Mouse (Mus musculus) heart, adult 2 months (tissue): ENCODE measurements around the gene Mgea5. TPM values are rescaled to one million over a fixed set of nuclear protein-coding genes. Genes with fewer than 3 reads are reported as not detected.

Source experiments
- DNase-seq, 2 experiments: peaks; one replicate each; pipeline ENCODE4 v3.0.0; 2021
- H3K27ac ChIP-seq: fragments of 200-600 bp; 2 replicates; pipeline ENCODE4 v1.8.1; 2022
- H3K27me3 ChIP-seq: fragments of 200-500 bp; 2 replicates; pipeline ENCODE4 v1.6.1; 2012; ENCODE audit warnings: mild to moderate bottlenecking, low read length, inconsistent platforms, mixed read lengths; ENCODE audit not compliant: control insufficient read depth, insufficient read depth
- H3K36me3 ChIP-seq: fragments of 200-500 bp; 2 replicates; pipeline ENCODE4 v1.6.1; 2012; ENCODE audit warnings: low read length, inconsistent platforms; ENCODE audit not compliant: control insufficient read depth, insufficient read depth
- H3K4me1 ChIP-seq: fragments of 200-500 bp; 2 replicates; pipeline ENCODE4 v1.6.1; 2011; ENCODE audit warnings: low read length; ENCODE audit not compliant: control insufficient read depth, insufficient read depth
- H3K4me3 ChIP-seq: fragments of 200-600 bp; 2 replicates; pipeline ENCODE4 v1.8.1; 2022
- H3K79me2 ChIP-seq: fragments of 200-500 bp; replicated peaks from 2 replicates; pipeline ENCODE4 v1.6.1; 2012; ENCODE audit warnings: mild to moderate bottlenecking, inconsistent platforms, low read length, moderate library complexity, mixed read lengths; ENCODE audit not compliant: control insufficient read depth, insufficient read depth
- H3K9ac ChIP-seq: fragments of 200-500 bp; 2 replicates; pipeline ENCODE4 v1.6.1; 2012; ENCODE audit warnings: low read depth, mild to moderate bottlenecking, control low read depth, inconsistent platforms, low read length, mixed read lengths
- CTCF ChIP-seq: fragments of 200-600 bp; IDR thresholded peaks from 2 replicates; pipeline ENCODE4 v1.8.1; 2022; ENCODE audit warnings: antibody characterized with exemption, mild to moderate bottlenecking, moderate library complexity
- EP300 ChIP-seq: fragments of 200-500 bp; IDR thresholded peaks from 2 replicates; pipeline ENCODE4 v1.6.1; 2011; ENCODE audit warnings: low read depth, low read length, control low read depth; ENCODE audit not compliant: insufficient read depth
- POLR2A ChIP-seq: fragments of 200-500 bp; IDR thresholded peaks from 2 replicates; pipeline ENCODE4 v1.6.1; 2011; ENCODE audit warnings: mild to moderate bottlenecking, low read depth, low read length, control low read depth; ENCODE audit not compliant: insufficient read depth
- WGBS: fragments of 180-500 bp; shearing (Covaris S2); methylation state at CpG from one replicate; pipeline ENCODE4 v1.1.7; 2018; 5-methylcytosine and 5-hydroxymethylcytosine counted together
- intact Hi-C: fragments of 180-260 bp; cut with DNase I; formaldehyde crosslinking; loops from one replicate; pipeline ENCODE4 v1.15.1; 2025
- polyA plus RNA-seq: library from polyadenylated mRNA; depleted of rRNA; stranded (reverse); fragments of >200 nt; gene quantifications from 2 replicates; pipeline ENCODE4 v1.2.3, GENCODE M21; 2012
- total RNA-seq, 2 experiments: library from RNA; stranded (reverse); gene quantifications; 2 replicates each; pipeline ENCODE4 v1.2.3; 2021

Gene Mgea5
- total and polyA plus RNA-seq, 3 experiments, result 22.4 to 81.9 (median 70.8) TPM

GRCm38 (mm10) chr19:45745344-45746152 is 38.1 kb downstream of the Mgea5 start:
- intact Hi-C loops, result loop anchor here (1.0 to 5.0 kb wide), 3 partner anchors 88 to 525 kb away; no protein-coding TSS in a partner anchor

GRCm38 (mm10) chr19:45743619-45744018 is 40.0 kb downstream of the Mgea5 start:
- Histone ChIP-seq H3K4me1 (peaks cover 8% of the 10 kb centered on the region), H3K4me3 (no peak overlapping the region), H3K36me3 (no peaks in the 10 kb centered on the region), H3K79me2 (no peaks in the 10 kb centered on the region), H3K27ac (no peak overlapping the region), H3K9ac (no peak overlapping the region), H3K27me3 (peaks cover 18% of the 10 kb centered on the region)
- DNase-seq, result no peak
- intact Hi-C loops, result no loop called here
- TF ChIP-seq CTCF (no peak), EP300 (no peak), POLR2A (no peak)
- WGBS, result 59% methylated on average over 7 of the region's 7 CpGs

More at GRCm38 (mm10) chr19:45745344-45746152, 38.1 kb downstream of the Mgea5 start:
- Histone ChIP-seq H3K27me3 (peaks cover 18% of the 10 kb centered on the region), H3K79me2 (no peaks in the 10 kb centered on the region), H3K4me1 (peaks cover 9% of the 10 kb centered on the region), H3K4me3 (peak overlapping the region; percentile 0; the same call in 1 of the 2 replicates), H3K36me3 (peaks cover 2% of the 10 kb centered on the region; the same call in 1 of the 2 replicates), H3K9ac (no peak overlapping the region), H3K27ac (no peak overlapping the region)
- peak in 1 of 2 experiments; percentile 28 for DNase-seq
- TF ChIP-seq EP300 (no peak), CTCF (no peak), POLR2A (no peak)
- 14% methylated on average over 32 of the region's 32 CpGs for WGBS

- intact Hi-C loops, result no loop called here
- Histone ChIP-seq H3K79me2 (no peaks in the 10 kb centered on the region), H3K9ac (no peak overlapping the region), H3K27me3 (peaks cover 18% of the 10 kb centered on the region), H3K4me1 (peaks cover 3% of the 10 kb centered on the region), H3K27ac (no peak overlapping the region), H3K36me3 (no peaks in the 10 kb centered on the region), H3K4me3 (no peak overlapping the region)
- no peak for TF ChIP-seq POLR2A
- no peak for DNase-seq
- WGBS, result 12% methylated on average over 25 of the region's 44 CpGs
Observed at GRCm38 (mm10) chr19:45742984-45743575, 40.6 kb downstream of the Mgea5 start.

GRCm38 (mm10) chr19:45742218-45742983 is 41.2 kb downstream of the Mgea5 start, which contains the start of gene Fgf8:
Gene Fgf8 (minus strand): TSS chr19:45742915.
- DNase-seq, result peak in 1 of 2 experiments; percentile 32
- WGBS, result 1% methylated on average over 59 of the region's 68 CpGs
- H3K4me1 ChIP-seq, result peaks cover 3% of the 10 kb centered on the region; the same call in 1 of the 2 replicates
- H3K79me2 ChIP-seq, result no peaks in the 10 kb centered on the region
- intact Hi-C loops, result no loop called here
- peaks cover 18% of the 10 kb centered on the region for H3K27me3 ChIP-seq
- peak within 1 kb of the TSS; percentile 33 for H3K4me3 ChIP-seq
- H3K9ac ChIP-seq, result peak within 1 kb of the TSS; percentile 43
- H3K36me3 ChIP-seq, result no peaks in the 10 kb centered on the region
- no peak within 1 kb of the TSS for H3K27ac ChIP-seq
- TF ChIP-seq EP300 (no peak), CTCF (no peak)

GRCm38 (mm10) chr19:45741431-45742217 is 42.0 kb downstream of the Mgea5 start:
- 14% methylated on average over 45 of the region's 45 CpGs for WGBS
- no peak for DNase-seq
- Histone ChIP-seq H3K27ac (no peak overlapping the region), H3K4me3 (no peak overlapping the region), H3K79me2 (no peaks in the 10 kb centered on the region), H3K4me1 (peaks cover 4% of the 10 kb centered on the region; the same call in 1 of the 2 replicates), H3K27me3 (peaks cover 20% of the 10 kb centered on the region), H3K9ac (no peak overlapping the region), H3K36me3 (no peaks in the 10 kb centered on the region)
- TF ChIP-seq EP300 (no peak), CTCF (no peak), POLR2A (no peak)
- intact Hi-C loops, result no loop called here
